Mouse (Mus musculus) brain, embryonic 14.5 days (tissue): ENCODE measurements around the gene Zzz3.

Experiments
- CTCF ChIP-seq: fragments of 200-500 bp; IDR thresholded peaks from 2 replicates; pipeline ENCODE4 v1.5.1; 2012; ENCODE audit warnings: inconsistent platforms, mild to moderate bottlenecking, moderate library complexity, borderline replicate concordance; ENCODE audit not compliant: insufficient read depth, insufficient read length; ENCODE audit errors: extremely low read depth
- POLR2A ChIP-seq: fragments of 200-500 bp; IDR thresholded peaks from 2 replicates; pipeline ENCODE4 v1.6.1; 2012; ENCODE audit warnings: mild to moderate bottlenecking, inconsistent platforms, borderline replicate concordance; ENCODE audit not compliant: poor library complexity, insufficient read depth, insufficient read length, severe bottlenecking; ENCODE audit errors: extremely low read depth

GRCm38 (mm10) chr3:152464462-152464861 lies 69.2 kb downstream of the Zzz3 start:
- TF ChIP-seq CTCF (no peak), POLR2A (no peak)
